Mouse (Mus musculus) testis, adult 2 months (tissue): Measurements from ENCODE around the gene Fgfrl1.

Experiments used
- CTCF ChIP-seq: fragments of 200-500 bp; IDR thresholded peaks from 2 replicates; pipeline ENCODE4 v1.5.1; 2012; ENCODE audit warnings: low read depth, mild to moderate bottlenecking, inconsistent platforms, low read length, moderate library complexity; ENCODE audit not compliant: control insufficient read depth, insufficient read depth, insufficient replicate concordance
- POLR2A ChIP-seq: fragments of 200-500 bp; IDR thresholded peaks from 2 replicates; pipeline ENCODE4 v1.6.1; 2012; ENCODE audit warnings: low read depth, mild to moderate bottlenecking, inconsistent platforms, low read length, moderate library complexity; ENCODE audit not compliant: control insufficient read depth

DNA sequence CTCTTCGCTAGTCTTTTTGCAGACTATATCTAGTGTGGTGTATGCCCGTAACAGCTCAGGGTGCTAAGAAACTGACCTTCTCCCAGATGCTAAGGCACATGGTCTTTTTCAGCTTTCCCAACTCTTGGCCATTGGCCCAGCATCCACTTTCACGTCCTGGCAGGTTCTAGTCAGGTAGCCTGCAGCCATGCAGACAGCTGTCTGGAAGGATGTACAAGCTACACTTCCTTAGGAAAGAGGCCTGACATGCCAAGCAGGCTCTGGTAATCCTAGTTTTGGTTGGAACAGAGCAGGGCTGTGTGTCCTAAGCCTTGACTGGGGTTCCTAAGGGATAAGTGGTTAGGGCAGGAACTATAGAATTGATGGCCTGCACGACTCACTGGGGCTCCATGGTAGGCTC is 29.4 kb upstream of the Fgfrl1 start:
- no peak for TF ChIP-seq POLR2A
- TF ChIP-seq CTCF = no peak
